Mouse (Mus musculus): ENCODE results near the gene 1810046K07Rik. TPM values are rescaled to one million over a fixed set of nuclear protein-coding genes. Genes with fewer than 3 reads are reported as not detected.

Gene 1810046K07Rik
- polyA plus RNA-seq, 1 experiment from 2014 or later: not detected

DNA sequence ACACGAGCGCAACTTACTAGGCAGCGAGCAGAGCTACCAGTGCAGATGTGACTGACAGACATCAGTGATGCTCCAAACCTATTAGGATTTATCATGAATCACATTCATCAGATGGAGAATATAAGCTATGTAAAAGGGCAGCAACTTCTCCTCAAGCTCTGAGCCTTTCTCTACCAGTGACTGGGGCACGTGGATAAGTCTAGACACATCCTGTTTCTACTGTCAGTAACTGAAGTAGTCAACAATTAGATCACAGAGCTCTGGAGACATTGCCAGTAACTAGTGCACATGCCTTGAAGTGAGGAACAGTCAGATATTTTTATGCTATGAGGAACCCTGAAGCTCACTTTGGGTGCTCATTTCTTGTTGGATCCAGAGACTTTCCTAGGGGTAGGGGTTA lies 11.4 kb downstream of the 1810046K07Rik start:
- H3K27me3 ChIP-seq (ENCODE audit: control insufficient read depth, insufficient read depth, low read length): no peaks in the 10 kb centered on the region
- no peaks in the 10 kb centered on the region for H3K4me1 ChIP-seq (ENCODE audit: control insufficient read depth, insufficient read depth, low read length)
- ATAC-seq (replicated peaks; ENCODE audit: insufficient number of reproducible peaks, low FRiP score, low TSS enrichment, low read depth): no peak
- no peak overlapping the region for H3K4me3 ChIP-seq (ENCODE audit: low read depth, low read length)
- H3K9ac ChIP-seq (replicated peaks; ENCODE audit: low read length): no peak overlapping the region
- no peaks in the 10 kb centered on the region for H3K9me3 ChIP-seq (replicated peaks; ENCODE audit: control insufficient read depth, low read length)
- no peaks in the 10 kb centered on the region for H3K36me3 ChIP-seq (replicated peaks; ENCODE audit: control insufficient read depth, insufficient read depth, low read depth, low read length)
- no peak overlapping the region for H3K4me2 ChIP-seq (ENCODE audit: low read depth, low read length)
- no peak for DNase-seq (ENCODE audit: low spot score)
- 90% methylated on average over 4 of the region's 4 CpGs for WGBS
- H3K27ac ChIP-seq (replicated peaks; ENCODE audit: low read depth, low read length): no peak overlapping the region

DNA sequence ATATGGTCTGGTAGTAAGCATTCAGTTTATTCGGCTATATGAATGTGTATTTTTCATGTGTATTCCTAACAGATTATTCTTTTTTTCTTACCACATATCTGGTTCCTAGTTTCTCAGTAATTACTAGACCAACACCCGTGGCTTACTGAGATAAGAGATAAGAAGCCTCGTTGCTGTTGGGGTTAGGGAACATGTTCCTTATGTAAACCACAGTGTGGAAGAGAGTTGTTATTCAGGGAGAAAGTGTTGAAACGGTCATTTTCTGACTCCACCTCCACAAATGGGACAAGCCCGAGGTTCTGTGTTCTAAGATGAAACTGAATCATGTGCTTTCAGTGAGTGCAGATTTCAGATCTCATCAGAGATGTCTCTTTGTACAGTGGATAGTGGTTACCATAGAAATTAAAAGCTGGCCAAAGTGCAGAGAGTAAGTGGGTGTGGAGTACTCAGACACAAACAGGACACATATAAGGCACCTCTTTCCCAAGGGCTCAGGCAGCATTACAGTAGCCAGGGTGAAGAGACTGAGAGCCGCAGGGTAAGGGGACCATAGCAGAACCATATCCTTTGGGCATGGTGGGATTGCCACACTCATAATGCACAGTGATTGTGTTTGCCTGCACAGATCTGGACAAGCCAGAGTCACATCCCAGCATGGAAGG lies 13.2 kb downstream of the 1810046K07Rik start:
- Histone ChIP-seq H3K4me3 (ENCODE audit: low read depth, low read length) (no peak overlapping the region), H3K4me2 (ENCODE audit: low read depth, low read length) (no peak overlapping the region), H3K27ac (replicated peaks; ENCODE audit: low read depth, low read length) (no peak overlapping the region), H3K4me1 (ENCODE audit: control insufficient read depth, insufficient read depth, low read length) (no peaks in the 10 kb centered on the region), H3K36me3 (replicated peaks; ENCODE audit: control insufficient read depth, insufficient read depth, low read depth, low read length) (no peaks in the 10 kb centered on the region), H3K9me3 (replicated peaks; ENCODE audit: control insufficient read depth, low read length) (no peaks in the 10 kb centered on the region), H3K27me3 (ENCODE audit: control insufficient read depth, insufficient read depth, low read length) (no peaks in the 10 kb centered on the region), H3K9ac (replicated peaks; ENCODE audit: low read length) (no peak overlapping the region)
- 76% methylated on average over 6 of the region's 6 CpGs for WGBS
- ATAC-seq (replicated peaks; ENCODE audit: insufficient number of reproducible peaks, low FRiP score, low TSS enrichment, low read depth) (no peak), DNase-seq (ENCODE audit: low spot score) (no peak)

DNA sequence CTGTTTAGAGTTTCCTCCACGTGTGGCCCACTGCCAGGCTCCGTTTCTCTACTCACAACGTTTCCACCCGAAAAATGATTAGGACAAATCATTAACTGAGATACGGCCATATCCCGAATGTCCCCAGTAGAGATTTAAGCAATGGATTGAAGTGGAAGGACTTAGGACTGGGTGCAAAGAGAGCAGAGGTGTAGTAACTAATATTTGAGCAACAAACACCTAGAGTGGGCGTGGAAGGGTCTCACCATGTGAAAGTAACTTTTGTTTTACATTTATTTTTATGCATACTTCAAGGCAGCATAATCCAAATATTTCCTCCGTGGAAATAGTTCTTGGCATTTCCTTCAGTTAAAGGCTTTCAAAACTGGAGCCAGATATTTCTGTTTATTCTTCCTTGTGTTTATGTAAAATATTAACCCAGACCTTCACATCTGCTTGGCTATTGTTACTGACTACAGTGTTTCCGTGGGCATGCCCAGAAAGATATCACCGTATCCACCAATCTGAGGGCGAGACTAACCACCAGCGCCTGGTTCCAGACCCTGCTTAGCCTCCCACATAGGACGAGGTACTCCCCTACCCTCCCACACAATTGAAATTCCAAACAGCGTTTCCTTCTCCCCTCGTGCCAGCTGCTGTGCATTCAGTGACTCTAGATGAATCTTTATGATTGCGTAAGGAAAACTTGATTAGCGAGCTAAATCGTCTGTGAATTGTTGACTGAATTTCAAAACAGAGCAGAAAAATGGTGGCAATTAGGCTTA lies 16.0 kb downstream of the 1810046K07Rik start:
- Histone ChIP-seq H3K4me3 (ENCODE audit: low read depth, low read length) (no peak overlapping the region), H3K9me3 (replicated peaks; ENCODE audit: control insufficient read depth, low read length) (no peaks in the 10 kb centered on the region), H3K9ac (replicated peaks; ENCODE audit: low read length) (no peak overlapping the region), H3K27me3 (ENCODE audit: control insufficient read depth, insufficient read depth, low read length) (no peaks in the 10 kb centered on the region), H3K36me3 (replicated peaks; ENCODE audit: control insufficient read depth, insufficient read depth, low read depth, low read length) (no peaks in the 10 kb centered on the region), H3K4me2 (ENCODE audit: low read depth, low read length) (no peak overlapping the region), H3K4me1 (ENCODE audit: control insufficient read depth, insufficient read depth, low read length) (no peaks in the 10 kb centered on the region), H3K27ac (replicated peaks; ENCODE audit: low read depth, low read length) (no peak overlapping the region)
- DNase-seq (ENCODE audit: low spot score) (no peak), ATAC-seq (replicated peaks; ENCODE audit: insufficient number of reproducible peaks, low FRiP score, low TSS enrichment, low read depth) (no peak)
- WGBS: 73% methylated on average over 18 of the region's 18 CpGs

DNA sequence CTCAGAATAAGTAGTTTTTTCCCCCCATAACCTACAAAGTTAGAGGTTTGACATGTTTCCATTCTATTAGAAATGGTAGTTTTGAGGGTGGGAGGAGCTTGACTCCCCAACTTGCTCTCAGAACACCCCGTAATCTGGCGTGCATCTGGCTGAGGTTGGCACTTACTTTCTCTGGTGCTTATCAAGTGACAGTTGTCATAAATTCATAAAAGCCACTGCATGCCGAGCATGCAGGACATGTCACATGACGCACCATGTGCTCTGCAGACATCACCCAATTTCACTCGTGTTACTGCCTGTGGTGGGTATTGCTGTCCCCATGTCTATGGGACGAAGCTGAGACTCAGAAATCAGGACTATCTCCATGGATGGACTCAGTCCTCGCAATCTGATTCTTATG lies 18.2 kb downstream of the 1810046K07Rik start:
- ATAC-seq (replicated peaks; ENCODE audit: insufficient number of reproducible peaks, low FRiP score, low TSS enrichment, low read depth): no peak
- Histone ChIP-seq H3K36me3 (replicated peaks; ENCODE audit: control insufficient read depth, insufficient read depth, low read depth, low read length) (no peaks in the 10 kb centered on the region), H3K27ac (replicated peaks; ENCODE audit: low read depth, low read length) (no peak overlapping the region), H3K4me2 (ENCODE audit: low read depth, low read length) (no peak overlapping the region), H3K4me3 (ENCODE audit: low read depth, low read length) (no peak overlapping the region), H3K9me3 (replicated peaks; ENCODE audit: control insufficient read depth, low read length) (no peaks in the 10 kb centered on the region), H3K4me1 (ENCODE audit: control insufficient read depth, insufficient read depth, low read length) (no peaks in the 10 kb centered on the region), H3K27me3 (ENCODE audit: control insufficient read depth, insufficient read depth, low read length) (no peaks in the 10 kb centered on the region), H3K9ac (replicated peaks; ENCODE audit: low read length) (no peak overlapping the region)
- DNase-seq (ENCODE audit: low spot score): no peak
- WGBS: 85% methylated on average over 7 of the region's 7 CpGs

DNA sequence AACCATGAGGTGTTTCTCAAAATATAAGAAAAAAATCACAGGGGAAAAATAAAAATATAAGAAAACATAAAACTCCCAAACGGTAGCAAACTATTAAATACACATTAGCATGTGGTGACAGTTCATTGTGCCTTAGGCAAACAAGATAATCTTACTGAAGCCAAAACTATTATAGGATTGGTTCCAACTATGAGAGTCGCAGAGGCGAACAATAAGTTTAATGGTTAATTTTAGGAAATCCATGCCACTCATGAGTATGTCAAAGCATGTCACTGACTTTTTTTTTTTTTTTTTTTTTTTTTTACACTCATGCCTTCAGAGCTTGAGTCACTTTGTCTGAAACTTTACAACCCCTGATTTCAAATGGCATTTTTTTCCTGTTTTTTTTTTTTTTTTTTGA lies 22.4 kb downstream of the 1810046K07Rik start:
- 87% methylated on average over 3 of the region's 3 CpGs for WGBS
- Histone ChIP-seq H3K9me3 (replicated peaks; ENCODE audit: control insufficient read depth, low read length) (no peaks in the 10 kb centered on the region), H3K9ac (replicated peaks; ENCODE audit: low read length) (no peak overlapping the region)

DNA sequence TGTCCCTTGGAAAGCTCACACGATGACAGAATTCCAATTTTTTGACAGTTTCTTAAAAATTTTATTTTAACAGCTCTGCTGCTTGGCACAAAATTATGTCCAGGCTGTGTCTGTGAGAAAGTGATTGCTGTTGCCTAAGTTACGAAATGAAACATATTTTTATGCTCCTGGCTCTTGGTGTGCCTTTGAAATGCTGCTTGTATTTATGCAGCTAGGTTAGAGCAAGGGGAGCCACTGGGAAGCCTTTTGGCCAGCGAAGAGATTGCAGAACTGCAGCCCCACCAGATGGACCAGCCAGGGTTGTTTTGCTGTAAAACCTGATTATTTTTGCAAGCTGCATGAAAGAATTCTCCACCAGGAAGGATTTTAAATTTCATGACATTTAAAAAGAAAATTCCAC lies 23.6 kb downstream of the 1810046K07Rik start:
- no peak overlapping the region for H3K4me2 ChIP-seq (ENCODE audit: low read depth, low read length)
- H3K27me3 ChIP-seq (ENCODE audit: control insufficient read depth, insufficient read depth, low read length): no peaks in the 10 kb centered on the region
- H3K9ac ChIP-seq (replicated peaks; ENCODE audit: low read length): no peak overlapping the region
- no peaks in the 10 kb centered on the region for H3K9me3 ChIP-seq (replicated peaks; ENCODE audit: control insufficient read depth, low read length)
- no peaks in the 10 kb centered on the region for H3K36me3 ChIP-seq (replicated peaks; ENCODE audit: control insufficient read depth, insufficient read depth, low read depth, low read length)
- no peak overlapping the region for H3K4me3 ChIP-seq (ENCODE audit: low read depth, low read length)
- H3K4me1 ChIP-seq (ENCODE audit: control insufficient read depth, insufficient read depth, low read length): no peaks in the 10 kb centered on the region
- no peak for ATAC-seq (replicated peaks; ENCODE audit: insufficient number of reproducible peaks, low FRiP score, low TSS enrichment, low read depth)
- no peak overlapping the region for H3K27ac ChIP-seq (replicated peaks; ENCODE audit: low read depth, low read length)
- 73% methylated on average over 3 of the region's 3 CpGs for WGBS
- no peak for DNase-seq (ENCODE audit: low spot score)

More for the DNA sequence above, 22.4 kb downstream of the 1810046K07Rik start:
- Histone ChIP-seq H3K4me2 (ENCODE audit: low read depth, low read length) (no peak overlapping the region), H3K4me3 (ENCODE audit: low read depth, low read length) (no peak overlapping the region), H3K4me1 (ENCODE audit: control insufficient read depth, insufficient read depth, low read length) (no peaks in the 10 kb centered on the region), H3K27ac (replicated peaks; ENCODE audit: low read depth, low read length) (no peak overlapping the region), H3K36me3 (replicated peaks; ENCODE audit: control insufficient read depth, insufficient read depth, low read depth, low read length) (no peaks in the 10 kb centered on the region), H3K27me3 (ENCODE audit: control insufficient read depth, insufficient read depth, low read length) (no peaks in the 10 kb centered on the region)
- DNase-seq (ENCODE audit: low spot score) (no peak), ATAC-seq (replicated peaks; ENCODE audit: insufficient number of reproducible peaks, low FRiP score, low TSS enrichment, low read depth) (no peak)

DNA sequence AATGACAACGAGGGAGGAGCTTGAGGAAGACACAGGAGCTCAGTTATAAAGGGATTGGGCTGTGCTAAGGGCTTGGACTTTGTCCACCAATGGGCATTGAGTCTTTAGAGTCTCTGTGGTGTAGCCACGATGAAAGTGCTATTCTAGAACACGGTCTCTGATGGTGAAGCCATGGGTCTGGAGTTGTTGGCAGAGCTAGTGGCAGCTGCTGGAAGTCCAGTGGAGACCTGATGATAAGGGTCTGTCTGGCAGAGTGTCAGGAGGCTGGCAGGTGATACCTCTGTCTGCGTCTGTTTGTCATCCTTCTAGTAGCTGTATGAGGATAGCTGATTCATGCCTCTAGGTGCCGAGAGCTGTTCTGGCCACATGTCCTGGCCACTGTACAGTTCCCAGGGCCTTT lies 24.7 kb downstream of the 1810046K07Rik start:
- 78% methylated on average over 5 of the region's 5 CpGs for WGBS
- ATAC-seq (replicated peaks; ENCODE audit: insufficient number of reproducible peaks, low FRiP score, low TSS enrichment, low read depth) (no peak), DNase-seq (ENCODE audit: low spot score) (no peak)
- Histone ChIP-seq H3K4me3 (ENCODE audit: low read depth, low read length) (no peak overlapping the region), H3K4me1 (ENCODE audit: control insufficient read depth, insufficient read depth, low read length) (no peaks in the 10 kb centered on the region), H3K27me3 (ENCODE audit: control insufficient read depth, insufficient read depth, low read length) (no peaks in the 10 kb centered on the region), H3K9ac (replicated peaks; ENCODE audit: low read length) (no peak overlapping the region), H3K36me3 (replicated peaks; ENCODE audit: control insufficient read depth, insufficient read depth, low read depth, low read length) (no peaks in the 10 kb centered on the region), H3K27ac (replicated peaks; ENCODE audit: low read depth, low read length) (no peak overlapping the region), H3K4me2 (ENCODE audit: low read depth, low read length) (no peak overlapping the region), H3K9me3 (replicated peaks; ENCODE audit: control insufficient read depth, low read length) (no peaks in the 10 kb centered on the region)

DNA sequence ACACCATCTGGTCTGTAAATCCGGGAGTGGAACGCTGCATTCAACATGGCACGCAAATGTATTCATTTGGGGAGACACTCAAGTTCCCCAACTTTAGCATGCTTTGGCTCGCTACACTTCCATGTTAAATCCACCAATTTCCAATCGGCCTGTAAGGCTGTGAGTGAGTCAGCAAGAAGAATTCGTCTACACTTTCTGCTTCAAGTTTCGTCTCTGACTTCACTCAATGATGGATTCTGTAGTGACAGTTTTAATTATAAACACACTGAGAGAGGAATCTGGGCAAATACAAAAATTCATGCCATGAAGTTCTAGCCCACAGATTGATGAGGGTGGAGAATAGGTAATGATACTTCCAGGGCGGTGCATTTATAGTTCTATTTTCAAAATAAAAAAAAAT lies 35.2 kb downstream of the 1810046K07Rik start:
- Histone ChIP-seq H3K4me3 (ENCODE audit: low read depth, low read length) (no peak overlapping the region), H3K4me2 (ENCODE audit: low read depth, low read length) (no peak overlapping the region), H3K4me1 (ENCODE audit: control insufficient read depth, insufficient read depth, low read length) (no peaks in the 10 kb centered on the region; the same call in 1 of the 2 replicates), H3K27me3 (ENCODE audit: control insufficient read depth, insufficient read depth, low read length) (no peaks in the 10 kb centered on the region), H3K9me3 (replicated peaks; ENCODE audit: control insufficient read depth, low read length) (no peaks in the 10 kb centered on the region), H3K27ac (replicated peaks; ENCODE audit: low read depth, low read length) (no peak overlapping the region), H3K36me3 (replicated peaks; ENCODE audit: control insufficient read depth, insufficient read depth, low read depth, low read length) (no peaks in the 10 kb centered on the region), H3K9ac (replicated peaks; ENCODE audit: low read length) (no peak overlapping the region)
- ATAC-seq (replicated peaks; ENCODE audit: insufficient number of reproducible peaks, low FRiP score, low TSS enrichment, low read depth) (no peak), DNase-seq (ENCODE audit: low spot score) (no peak)
- WGBS: 73% methylated on average over 8 of the region's 8 CpGs
